Mouse (Mus musculus) Muller cell, postnatal 12 days (primary cell): Measurements from ENCODE around the gene Fam198a.
A peak's percentile ranks its signal among the peaks of the same experiment; 100 is the strongest.
"Not testable (repeated sequence)": the region's sequence is repeated elsewhere in the genome, so short reads cannot be mapped to it uniquely, and the experiment has no call there.

Experiments
- DNase-seq: peaks from one replicate; pipeline ENCODE4 v3.0.0-alpha.2; 2015; ENCODE audit errors: inconsistent ontology term

The Fam198a gene

DNA sequence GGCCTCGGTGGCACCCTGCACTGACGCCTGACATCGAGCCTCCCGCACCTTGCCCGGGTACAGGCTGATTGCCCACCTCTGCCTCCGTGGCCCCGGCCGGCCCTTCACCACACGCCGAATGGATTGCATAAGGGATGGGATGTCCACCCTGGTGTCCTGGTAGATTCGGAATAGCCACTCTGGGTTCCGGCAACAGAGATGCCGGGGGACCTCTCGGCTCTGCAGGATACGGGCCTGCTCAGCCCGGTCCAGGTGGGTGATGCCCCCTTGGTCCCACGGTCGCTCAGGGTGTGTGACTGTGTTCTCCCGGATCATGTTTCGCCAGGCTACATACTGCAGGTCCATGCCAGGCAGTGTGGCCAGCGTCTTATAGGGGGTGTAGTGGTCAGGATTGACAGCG, 31.4 kb downstream of the Fam198a start:
- DNase-seq: no peak

DNA sequence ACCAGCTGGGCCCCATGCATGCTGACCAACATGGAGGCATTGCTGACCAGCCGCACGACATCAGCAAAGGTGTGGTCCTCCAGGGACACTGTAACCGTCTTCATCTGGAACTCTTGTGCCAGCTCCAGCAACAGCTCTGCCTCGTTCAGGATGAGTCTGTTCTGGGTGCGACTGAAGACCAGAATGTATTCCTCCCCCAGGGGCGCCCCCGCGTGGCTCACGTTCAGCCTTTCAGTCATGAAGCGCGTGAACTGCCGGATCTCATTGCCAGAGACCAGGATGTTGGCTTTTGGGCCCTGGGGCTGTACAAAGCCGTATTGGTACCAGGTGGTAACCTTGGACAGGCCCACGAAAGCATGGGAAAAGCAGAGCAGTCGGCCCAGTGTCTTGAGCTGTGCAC, 31.9 kb downstream of the Fam198a start:
- no peak for DNase-seq

DNA sequence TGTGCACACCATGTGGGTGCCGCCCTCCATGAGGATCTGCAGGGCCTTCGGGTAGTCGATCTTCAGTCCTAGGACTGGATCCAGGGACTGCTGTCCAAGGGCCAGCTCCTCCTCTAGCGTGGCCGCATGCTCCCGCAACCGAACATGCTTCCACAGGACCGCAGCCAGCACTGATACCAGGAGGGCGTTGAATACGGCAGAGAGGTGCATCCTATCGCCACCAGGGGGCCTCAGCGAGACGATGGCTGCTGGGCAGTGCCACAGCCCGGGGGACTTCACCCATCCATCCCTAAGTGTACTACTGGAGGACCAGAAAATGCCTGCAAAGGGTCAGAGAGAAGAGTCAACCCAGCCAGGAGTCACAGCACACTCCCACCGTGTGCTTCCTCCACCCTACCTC, 32.7 kb downstream of the Fam198a start:
- DNase-seq: peak; percentile 47

DNA sequence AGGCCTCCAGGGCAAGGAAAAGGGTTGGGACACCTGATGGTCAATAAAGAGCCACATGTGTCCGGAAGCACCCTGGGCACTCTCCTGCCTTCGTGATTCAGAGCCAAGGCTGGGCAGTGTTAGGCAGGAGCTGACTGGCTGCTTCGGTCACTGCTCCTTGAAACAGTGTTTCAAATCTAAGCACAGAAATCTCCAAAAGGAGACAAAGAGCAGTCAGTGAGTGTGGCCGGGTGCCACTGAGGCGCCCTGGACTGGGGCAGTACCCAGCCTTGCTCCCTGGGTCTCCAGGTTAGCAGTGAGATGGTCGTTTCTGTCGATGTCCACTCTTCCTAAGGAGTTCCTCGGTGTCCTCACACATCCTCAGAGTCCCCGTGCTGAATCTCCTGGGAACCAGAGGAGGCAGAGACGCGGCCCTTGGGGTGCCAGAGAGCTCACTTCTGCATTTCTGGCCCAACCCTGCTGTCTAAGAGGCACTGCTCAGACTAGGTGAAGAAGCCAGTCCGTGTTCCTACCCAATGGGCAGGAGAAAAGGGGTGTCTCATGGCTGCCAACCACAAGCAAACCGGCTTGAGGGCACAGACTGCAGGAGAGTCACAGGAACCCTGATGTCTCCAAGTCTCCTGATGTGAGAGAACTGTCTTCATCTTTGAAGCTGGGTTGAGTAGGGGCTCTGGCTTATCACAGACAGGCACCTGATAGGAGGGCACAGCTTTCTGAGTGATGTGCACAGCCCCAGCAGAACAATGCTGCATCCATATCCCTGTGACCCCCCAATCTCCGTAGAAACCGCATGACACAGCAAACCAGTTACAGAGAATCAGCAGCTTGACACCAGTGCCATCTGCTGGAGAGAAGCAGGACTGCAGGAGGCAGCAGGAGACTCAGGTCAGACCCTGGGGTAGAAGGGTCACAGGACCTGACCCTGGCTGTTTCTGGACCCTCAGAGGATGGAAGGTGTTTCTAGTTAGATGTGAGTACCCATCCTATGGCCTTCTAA, 34.0 kb downstream of the Fam198a start:
- DNase-seq: peak; percentile 43

DNA sequence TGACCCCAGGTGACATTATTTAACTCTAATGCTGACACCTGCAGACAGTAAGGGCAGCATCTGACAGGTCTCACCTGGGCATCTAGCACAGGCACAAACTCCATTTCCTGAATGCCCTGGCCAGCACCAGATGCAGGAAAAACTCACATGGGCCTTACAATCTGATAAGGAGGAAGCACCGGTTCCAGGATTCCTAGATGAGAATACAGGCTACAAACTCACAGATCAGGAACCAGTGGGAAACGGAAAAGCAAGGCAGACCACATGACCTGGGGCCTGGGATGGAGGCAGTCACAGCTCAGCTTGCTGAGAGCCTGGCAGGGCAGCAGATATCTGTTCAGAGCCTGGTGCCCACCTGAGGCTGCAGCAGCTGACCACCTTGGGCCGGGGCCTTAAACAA, 38.1 kb downstream of the Fam198a start:
- DNase-seq: no peak

DNA sequence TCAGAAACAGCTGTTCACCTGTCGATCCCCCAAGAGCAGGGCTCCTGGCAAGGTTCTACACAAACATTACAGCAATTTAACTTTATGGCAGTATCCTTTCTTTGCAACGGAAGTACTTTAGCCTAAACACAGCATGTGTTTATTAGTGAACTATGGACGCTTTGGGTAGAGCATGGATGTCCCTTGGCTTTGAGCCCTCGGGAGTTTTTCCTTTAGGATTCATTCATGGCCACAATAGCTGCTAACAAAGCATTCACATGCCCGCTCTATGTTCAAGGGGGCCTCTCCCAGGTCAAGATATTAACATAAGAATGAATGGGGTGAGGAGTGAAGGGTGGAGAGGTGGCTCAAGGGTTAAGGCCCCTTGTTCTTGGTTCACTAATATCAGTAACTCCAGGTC, 38.7 kb downstream of the Fam198a start:
- no peak for DNase-seq

DNA sequence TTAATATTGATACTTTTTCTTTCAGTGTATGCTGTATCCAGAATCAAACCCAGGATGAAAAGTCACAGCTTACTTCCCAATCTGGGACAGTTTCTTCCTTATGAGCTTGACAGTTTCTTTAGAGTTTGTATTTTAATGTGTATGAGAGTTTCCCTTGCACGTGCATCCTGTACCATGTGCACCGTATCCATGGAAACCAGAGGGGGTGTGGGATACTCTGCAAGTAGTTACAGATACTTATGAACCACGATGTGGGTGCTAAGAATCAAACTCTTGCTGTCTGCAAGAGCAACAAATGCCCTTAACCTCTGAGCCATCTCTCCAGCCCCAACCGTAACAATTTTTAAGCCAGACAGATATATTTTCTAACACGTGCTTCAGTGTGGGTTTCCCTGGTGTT, 40.3 kb downstream of the Fam198a start:
- DNase-seq: no peak

DNA sequence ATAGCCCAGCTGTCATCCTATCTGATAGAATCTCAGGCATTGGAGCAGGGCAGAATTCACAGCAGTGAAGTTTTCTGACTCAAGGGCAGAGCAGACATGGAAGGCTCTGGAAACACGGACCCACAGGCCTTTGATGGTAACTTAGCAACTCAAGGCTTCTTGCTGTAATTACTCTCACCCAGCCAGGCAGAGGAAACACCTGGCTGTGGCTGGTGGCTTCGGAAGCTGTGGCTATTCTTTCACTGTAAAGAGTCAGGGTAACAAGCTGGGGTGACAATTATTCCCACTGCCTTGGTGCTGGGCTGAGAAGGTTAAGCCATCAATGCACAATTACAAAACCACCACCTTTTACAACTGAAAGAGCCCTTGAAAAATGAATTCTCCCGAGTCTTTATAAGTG, 42.3 kb downstream of the Fam198a start:
- DNase-seq: no peak

DNA sequence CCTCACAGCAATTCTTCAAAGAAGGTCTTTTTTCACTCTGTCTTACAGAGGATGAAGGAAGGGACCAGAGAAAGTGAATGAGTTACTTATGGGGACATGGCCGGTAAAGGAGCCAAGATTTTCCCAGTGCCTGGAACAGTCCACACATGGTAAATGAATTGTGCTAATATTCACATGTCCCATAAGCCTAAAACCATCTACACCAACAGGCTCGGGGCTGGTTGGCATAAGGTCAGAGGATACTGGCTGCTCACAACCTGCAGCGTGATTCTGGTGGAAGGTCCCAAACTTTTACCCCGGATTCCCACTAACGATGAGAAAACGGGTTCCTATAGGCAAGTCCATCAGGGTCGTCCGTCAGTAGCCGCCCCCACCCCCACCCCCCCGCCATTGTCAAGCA, 44.3 kb downstream of the Fam198a start:
- DNase-seq: no peak

DNA sequence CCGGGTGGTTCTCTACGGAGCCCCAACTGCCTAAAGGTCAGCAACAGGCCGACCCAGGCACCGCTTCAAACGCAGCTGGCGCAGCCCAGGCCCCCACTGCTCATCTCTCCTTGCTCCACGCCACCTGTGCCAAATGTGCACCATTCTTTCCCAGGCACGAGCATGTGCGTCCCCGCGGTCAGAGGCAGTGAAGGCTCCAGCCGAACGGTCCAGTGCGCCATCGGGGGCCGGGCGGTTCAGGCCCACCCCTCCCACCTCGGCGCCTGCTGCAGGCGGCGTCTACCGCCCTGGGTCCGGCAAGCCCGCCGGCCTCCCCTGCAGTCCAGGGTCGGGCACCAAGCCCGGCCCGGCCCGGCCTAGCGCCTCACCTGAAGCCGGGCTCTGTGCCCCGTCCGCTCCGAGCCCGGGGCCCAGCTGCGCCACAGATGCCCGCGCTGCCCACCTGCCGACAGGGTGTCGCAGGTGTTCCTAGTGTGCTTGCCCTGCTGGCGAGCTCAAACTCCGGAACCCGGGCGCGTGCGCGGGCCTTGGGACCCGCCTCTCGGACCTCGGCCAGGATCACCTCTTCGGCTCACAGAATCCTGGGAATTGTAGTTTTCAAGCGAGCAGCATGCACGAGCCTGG, 44.8 kb downstream of the Fam198a start:
- peak; percentile 87 for DNase-seq

DNA sequence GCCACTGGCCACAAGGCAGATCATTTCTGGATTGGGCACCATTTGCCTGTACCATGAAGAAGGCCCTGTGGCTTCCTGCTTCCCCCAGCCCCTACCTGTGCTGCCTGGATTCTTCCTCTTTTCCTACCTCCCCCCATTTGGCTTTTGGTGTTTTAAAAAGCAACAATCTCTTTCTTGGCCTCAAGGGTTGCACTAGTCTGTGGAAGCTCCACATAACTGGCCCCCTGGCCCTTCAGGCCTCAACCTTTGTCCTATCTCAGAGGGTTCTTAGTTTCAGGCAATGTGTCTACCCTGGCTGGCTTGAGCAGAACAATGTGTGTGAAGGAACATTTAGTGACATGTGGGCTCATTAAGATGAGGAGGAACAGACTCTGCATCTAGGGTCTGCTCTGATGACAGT, 46.2 kb downstream of the Fam198a start, which contains the start of gene Pomgnt2:
Gene Pomgnt2 (minus strand): TSS at position 101 of the 400 bp plus-strand sequence.
- no peak for DNase-seq

DNA sequence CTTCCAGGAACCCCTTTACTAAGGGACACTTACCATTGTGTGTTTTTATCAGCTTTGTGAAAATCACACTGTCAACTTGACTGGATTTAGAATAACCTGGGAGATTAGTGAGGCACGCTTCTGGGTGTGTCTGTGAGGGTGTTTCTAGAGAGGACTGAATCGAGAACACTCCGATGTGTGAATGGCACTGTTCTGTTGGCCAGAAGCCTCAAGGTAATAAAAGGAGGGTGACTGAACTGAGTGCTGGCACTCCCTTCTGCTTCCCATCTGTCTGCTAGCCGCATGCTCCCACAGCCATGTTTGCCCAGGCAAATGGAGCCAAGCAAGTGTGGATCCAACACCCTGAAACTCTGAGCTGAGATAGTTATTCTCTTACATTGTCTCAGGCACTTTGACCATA, 47.2 kb downstream of the Fam198a start:
- DNase-seq: no peak

DNA sequence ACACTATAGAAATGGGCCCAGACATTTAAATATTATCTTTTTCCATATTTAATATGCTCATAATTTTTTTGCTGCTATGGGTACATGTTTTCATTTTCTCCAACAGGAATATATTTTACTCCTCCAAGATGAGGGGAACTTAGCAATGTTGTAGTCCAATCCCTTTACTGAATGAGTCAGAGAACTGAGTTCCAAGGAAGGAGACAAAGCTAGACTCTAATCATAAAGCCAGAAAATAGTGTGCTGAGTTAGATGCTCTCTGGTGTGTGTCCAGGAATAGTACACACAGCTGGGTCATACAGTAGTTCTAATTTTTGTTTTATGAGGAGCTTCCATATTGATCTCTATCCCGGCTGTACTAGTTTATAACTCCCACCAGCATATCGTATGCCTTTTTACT, 55.4 kb downstream of the Fam198a start:
- no peak for DNase-seq

DNA sequence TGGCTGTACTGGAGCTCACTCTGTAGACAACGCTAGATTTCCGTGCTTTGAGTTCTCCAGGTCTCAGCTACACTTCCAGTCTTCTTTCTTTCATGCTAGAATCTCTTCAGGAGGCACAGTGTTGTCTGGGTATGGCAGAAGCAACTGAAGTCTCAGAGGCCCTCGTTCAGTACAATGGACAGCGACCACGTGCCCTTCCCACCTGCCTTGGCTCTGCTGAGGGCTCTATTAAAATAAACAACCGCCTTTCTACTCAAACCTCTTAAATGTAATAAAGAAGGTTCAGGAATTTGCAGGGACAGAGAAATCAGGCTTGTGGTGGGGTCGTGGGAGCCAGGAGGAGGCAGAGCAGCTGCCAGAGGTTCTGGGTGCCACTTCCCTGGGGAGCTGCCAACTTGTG, 55.8 kb downstream of the Fam198a start:
- DNase-seq: peak; percentile 40

DNA sequence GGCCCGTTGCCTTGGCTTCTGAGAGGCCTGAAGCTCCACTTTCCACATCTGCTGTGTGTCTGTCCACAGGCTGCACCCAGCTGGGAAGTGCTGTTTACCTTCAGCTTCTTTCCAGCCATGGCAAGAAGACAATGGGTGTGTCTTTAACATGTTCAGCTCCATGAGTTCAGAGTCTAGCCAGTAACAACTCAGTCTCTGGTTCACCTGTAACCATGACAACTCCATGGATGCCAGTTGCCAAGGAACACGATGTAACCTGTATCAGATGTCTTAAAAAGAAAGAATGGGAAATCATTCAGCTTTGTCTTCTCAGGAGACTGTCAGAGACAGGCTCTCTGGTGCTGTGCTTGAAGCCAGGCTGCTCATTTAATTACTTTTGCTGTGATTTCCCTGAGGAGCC, 58.1 kb downstream of the Fam198a start:
- no peak for DNase-seq

DNA sequence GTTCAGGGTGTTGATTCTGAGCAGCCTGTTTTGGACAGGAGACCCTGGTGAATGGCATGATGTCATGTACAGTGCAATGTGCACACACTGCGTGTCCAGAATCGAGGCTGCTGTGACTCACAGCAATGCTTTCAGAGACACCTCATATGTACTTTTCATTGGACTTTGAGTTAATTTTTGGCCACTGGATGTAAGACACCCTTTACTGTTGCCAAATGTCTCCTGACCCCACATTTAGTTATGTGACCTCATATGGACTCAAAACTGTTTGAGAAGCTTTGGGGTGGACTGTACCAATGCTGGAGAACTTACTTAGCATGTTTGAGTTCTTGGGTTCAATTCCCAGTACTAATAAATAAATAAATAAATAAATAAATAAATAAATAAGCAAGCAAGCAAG, 60.0 kb downstream of the Fam198a start:
- DNase-seq: no peak

DNA sequence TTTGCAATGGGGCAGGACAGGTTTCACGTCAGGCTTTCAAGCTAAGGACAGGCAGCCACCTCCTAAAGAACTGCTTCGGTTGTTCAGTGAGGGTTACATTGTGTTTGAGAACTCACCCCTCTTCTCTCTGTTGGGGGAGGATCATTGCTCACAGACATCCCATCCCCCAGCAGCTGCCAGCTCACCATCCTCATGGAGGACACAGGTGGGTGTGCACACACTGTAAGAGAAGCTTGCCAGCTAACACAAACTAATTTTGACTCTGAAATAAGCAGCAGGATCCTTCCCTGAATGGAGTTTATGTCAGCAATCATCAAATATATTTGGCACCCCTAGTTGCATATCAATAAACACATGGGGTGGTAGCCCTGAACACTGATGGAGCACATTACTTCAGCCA, 62.0 kb downstream of the Fam198a start:
- DNase-seq: no peak

DNA sequence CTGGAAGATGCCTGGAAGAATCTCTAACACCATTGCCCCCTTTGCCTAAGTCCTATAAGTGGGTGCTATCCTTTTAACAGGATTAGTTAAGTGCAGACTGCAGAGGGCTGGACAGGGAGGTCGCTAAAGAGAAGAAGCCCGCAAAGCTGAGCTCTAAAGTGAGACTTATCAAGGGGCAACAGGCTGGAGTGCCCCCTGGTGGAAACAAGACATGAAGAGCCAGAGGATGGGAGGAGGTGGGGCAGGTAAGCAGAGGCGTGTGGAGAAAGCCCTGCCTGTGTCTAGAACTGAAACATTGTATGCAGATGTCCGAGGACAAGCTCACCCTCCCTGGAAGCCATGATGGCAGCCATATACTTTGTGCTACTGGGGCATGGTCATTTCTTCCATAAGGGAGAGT, 62.8 kb downstream of the Fam198a start:
- DNase-seq: no peak

DNA sequence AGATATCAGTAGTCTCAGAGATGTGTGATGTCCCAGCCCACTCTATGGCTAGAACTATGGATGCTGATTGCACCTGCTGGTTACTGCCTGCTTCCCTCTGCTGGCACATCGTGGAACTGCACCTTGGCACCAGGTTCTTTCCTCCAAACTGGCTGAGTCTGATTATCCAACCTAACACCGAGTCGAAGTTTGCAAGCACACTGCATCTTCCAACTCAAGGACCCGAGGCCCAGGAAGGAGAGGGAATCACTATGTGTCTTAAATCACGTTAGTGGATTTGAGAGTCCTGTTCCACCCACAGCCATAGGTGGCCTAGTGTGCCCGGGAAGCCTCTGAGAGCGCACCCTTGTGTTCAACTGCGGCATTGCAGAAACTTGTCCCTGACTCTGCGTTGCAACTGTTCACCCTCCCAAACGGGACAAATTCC, 63.5 kb downstream of the Fam198a start:
- peak; percentile 55 for DNase-seq

DNA sequence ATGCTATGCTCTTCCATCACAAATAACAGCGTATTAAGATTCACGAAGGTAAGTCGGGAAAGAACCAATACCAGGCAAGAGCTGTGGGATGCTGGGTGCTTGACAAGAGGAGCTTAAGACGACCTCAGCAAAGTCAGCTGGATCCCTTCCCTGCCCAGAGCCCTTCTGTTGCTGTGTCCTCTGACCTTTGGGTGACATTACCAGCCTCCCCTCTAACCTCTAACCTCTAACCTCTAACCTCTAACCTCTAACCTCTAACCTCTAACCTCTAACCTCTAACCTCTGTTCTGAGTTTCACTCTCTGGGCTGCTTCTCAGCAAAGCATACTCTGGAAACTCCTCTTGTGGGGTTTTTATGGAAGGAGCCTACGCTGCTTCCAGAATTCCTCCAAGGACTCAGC, 67.3 kb downstream of the Fam198a start:
- DNase-seq: no peak

DNA sequence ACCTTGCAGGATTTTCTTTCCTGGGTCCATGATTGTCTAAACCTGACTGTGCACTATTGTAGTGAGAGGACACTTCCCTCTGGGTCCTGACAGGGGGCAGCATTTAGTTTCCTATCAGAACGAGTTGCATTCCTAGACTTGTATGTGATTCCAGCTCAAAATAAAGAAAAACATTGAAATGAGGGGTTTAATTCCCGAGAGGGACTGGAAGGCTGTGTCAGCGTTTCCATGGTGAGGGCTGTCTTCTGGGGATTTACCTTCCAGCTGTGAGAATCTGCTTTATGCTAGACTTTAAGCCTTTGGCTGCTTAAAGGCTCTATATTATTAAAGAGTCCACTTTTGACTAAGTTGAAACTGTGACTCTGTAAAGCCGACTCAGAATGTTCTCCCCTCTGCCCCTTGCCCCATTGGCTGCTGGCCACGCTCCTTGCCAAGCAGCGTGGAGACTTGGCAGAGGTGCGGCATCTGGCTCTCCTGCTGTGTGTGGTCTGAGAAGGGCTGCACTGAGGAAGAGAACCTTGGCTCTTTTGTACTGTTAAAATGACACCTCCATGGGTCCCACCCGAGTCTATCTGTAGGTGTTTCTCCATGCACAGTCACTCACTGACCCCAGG, 68.1 kb downstream of the Fam198a start:
- DNase-seq: peak; percentile 75

DNA sequence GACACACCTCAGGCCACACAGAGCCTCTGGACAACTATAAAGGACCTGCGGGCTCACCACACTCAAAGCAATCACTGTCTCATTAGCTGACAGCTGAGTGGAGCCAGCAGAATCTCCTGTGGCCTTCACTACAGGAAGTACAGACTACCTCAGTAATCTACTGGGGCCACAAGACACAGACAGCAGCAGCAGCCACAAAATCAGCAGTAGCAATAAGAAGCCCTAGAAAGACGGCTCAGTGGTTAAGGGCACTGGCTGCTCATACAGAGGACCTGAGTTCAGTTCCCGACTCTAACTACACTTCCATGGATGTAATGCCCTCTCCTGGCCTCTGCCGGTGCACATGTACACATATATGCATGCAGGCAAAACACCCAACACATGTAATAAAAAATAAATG, 69.5 kb downstream of the Fam198a start:
- no peak for DNase-seq

DNA sequence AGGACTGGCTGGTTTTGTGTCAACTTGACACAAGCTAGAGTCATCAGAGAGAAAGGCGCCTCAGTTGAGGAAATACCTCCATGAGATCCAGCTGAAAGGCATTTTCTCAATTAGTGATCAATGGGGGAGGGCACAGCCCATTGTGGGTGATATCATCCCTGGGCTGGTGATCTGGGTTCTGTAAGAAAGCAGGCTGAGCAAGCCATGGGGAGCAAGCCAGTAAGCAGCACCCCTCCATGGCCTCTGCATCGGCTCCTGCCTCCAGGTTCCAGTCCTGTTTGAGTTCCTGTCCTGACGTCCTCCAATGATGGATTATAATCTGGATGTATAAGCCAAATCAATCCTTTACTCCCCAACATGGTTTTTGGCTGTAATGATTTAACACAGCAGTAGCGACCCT, 70.4 kb downstream of the Fam198a start:
- not testable (repeated sequence) for DNase-seq
